Mouse (Mus musculus) heart, adult 2 months (tissue): ENCODE results near the gene Klhdc9.
A peak's percentile ranks its signal among the peaks of the same experiment; 100 is the strongest.

Source experiments
- CTCF ChIP-seq: fragments of 200-600 bp; IDR thresholded peaks from 2 replicates; pipeline ENCODE4 v1.8.1; 2022; ENCODE audit warnings: antibody characterized with exemption, mild to moderate bottlenecking, moderate library complexity
- EP300 ChIP-seq: fragments of 200-500 bp; IDR thresholded peaks from 2 replicates; pipeline ENCODE4 v1.6.1; 2011; ENCODE audit warnings: low read depth, low read length, control low read depth; ENCODE audit not compliant: insufficient read depth
- POLR2A ChIP-seq: fragments of 200-500 bp; IDR thresholded peaks from 2 replicates; pipeline ENCODE4 v1.6.1; 2011; ENCODE audit warnings: mild to moderate bottlenecking, low read depth, low read length, control low read depth; ENCODE audit not compliant: insufficient read depth

- TF ChIP-seq CTCF (no peak), POLR2A (0 out of 2 replicates have a peak, but pooled peaks have one; percentile 14), EP300 (no peak)
These were observed 31.0 kb downstream of the Klhdc9 start for GRCm38 (mm10) chr1:171329433-171330215.
